Mouse (Mus musculus): ENCODE results near the gene Plcb4.
A peak's percentile ranks its signal among the peaks of the same experiment; 100 is the strongest.

The Plcb4 gene

DNA sequence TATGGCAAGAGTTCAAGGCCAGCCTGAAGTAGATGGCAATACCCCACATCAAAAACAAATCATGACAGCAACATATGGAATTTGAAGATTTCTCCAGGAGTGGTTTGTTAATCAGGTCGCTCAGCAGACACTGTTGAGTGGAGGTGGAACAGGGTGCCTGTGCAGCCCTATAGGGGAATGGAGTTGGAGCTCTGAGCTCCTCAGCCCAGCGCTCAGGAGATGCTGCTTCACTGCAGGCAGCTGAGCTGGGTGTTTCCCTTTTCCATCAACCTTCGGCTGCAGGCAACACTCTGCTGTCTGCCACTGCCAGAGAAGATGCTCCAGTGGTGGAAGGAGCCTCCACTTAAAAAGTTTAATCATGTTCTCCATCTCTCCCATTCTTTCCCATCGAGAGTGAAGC, 149.5 kb downstream of the Plcb4 start:
- DNase-seq (ENCODE audit: low spot score in 2 of 2) = no peak

GRCm38 (mm10) chr2:135810841-135811240, 152.0 kb downstream of the Plcb4 start:
- DNase-seq (ENCODE audit: low spot score in 2 of 2) = no peak

DNA sequence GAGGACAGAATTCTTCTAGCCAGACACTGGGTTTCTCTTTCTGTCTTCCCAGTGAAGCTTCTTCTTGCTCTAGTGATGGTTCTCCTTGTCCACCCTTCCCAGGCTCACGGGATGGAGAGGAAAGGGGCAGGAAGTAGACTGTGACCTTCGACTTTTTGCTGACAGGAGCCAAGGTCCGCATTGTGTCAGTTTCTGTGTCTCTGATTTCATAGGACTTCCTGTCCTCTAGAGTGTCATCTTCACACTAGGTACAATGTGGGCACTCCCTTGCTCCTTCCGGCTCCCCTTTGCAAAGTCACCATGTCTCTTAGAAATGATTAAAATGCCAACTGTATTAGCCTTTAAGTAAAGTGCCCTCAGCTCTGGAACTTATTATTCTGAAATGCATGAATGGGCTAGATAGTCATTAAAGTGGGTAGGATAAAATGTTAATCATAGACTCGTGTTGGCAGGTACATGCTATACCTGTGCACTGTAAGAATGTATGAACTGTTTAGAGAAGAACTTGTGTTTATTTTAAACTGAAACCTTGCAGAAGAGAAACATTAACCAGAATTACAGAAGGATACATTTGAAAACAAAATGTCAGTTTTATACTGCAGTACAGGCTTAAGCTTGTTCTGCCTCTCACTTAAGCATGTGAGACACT, 152.8 kb downstream of the Plcb4 start:
- DNase-seq (ENCODE audit: low spot score in 2 of 2) = peak; percentile 15 to 33

DNA sequence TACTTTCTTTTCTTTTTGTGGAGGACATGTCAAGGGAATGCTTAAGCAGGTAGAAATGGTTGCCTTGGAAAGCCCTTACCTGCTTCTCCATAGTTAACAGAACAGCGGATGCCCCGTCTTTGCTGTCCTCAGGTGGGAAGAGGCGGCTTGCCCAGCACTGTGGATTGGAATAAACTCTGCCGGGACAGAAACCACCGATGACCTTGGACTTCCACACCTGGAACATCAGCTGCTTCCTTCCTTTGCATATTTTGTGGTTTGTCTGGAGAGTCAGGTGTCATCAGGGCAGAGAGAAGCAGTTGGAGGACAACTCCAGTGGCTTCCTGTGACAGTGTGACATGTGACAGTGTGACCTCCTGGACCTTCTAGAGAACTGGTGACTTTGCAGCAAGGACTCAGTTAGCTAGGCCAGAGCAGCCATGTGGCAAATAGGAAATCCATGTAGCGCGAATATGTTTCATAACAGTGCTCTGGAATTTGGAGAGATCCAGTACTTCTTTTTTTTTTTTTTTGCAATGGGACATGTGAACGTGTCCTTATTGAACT, 154.0 kb downstream of the Plcb4 start:
- DNase-seq (ENCODE audit: low spot score in 2 of 2) = no peak

DNA sequence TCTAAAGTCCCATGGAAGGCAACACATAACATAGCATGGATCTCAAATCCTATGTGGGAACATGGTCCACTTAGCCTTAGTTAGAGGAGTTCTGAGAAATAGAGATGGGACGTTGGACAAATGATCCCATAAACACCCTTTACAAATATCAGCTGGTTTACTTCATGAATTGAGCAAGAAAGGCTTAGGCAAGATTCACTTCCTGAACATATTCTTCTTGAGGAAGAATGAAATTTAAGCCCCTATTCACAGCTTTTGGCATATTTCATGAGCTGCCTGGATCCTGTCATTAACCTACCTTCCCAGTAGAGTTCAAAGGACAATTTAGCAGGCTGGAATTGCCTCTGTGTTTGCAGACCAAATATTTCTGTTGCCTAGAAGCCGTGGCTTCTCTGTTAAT, 161.9 kb downstream of the Plcb4 start:
- no peak for DNase-seq (ENCODE audit: low spot score in 2 of 2)

- DNase-seq (ENCODE audit: low spot score in 2 of 2) = no peak
These were observed 164.9 kb downstream of the Plcb4 start for GRCm38 (mm10) chr2:135823690-135824089.

GRCm38 (mm10) chr2:135824757-135825156, 165.9 kb downstream of the Plcb4 start:
- DNase-seq (ENCODE audit: low spot score in 2 of 2) = no peak

- DNase-seq (ENCODE audit: low spot score in 2 of 2) = no peak
These were observed 166.8 kb downstream of the Plcb4 start for GRCm38 (mm10) chr2:135825645-135826044.

- DNase-seq (ENCODE audit: low spot score in 2 of 2) = peak in 1 of 2 experiments; percentile 21
These were observed 168.0 kb downstream of the Plcb4 start for GRCm38 (mm10) chr2:135826616-135827360.

- DNase-seq (ENCODE audit: low spot score in 2 of 2) = no peak
These were observed 169.6 kb downstream of the Plcb4 start for GRCm38 (mm10) chr2:135828446-135828845.

DNA sequence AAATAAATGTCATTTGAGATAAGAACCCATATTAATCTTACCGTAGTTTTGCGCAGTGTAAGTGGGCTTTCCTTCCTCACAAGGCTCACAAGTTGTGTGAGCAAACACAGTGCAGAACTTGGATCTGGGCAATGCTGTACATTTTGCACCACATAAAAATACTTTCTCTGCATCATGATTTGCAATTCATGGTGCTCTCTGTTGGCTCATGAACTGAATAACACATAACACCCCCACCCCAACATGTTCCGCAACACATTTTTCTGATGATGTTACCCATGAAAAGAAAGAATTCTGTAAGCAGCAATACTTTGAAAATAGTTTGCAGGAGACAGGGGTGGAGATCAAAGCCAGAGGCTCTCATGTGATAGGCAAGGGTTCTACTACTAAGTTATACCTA, 174.9 kb downstream of the Plcb4 start:
- DNase-seq (ENCODE audit: low spot score in 2 of 2) = no peak

GRCm38 (mm10) chr2:135834435-135834834, 175.6 kb downstream of the Plcb4 start:
- DNase-seq (ENCODE audit: low spot score in 2 of 2) = no peak

DNA sequence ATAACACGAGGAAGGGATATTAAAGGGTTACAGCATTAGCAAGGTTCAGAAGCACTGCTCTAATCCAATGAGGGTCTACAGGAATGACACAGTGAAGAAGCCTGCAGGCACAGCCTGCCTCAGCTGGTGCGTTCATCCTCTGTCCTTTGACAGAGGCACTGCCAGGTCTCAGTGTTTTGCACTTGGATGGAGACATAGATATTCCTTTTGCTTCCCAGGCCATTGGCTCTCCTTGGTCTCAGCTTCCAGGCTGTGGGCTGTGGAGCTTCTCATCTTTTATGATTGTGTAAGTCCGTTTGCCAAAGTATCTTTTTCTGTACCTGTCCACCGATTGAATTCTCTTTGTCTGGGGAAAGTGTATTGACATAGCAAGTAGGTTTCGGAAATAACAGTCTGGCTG, 177.1 kb downstream of the Plcb4 start:
- no peak for DNase-seq (ENCODE audit: low spot score in 2 of 2)

- DNase-seq (ENCODE audit: low spot score in 2 of 2) = no peak
These were observed 177.6 kb downstream of the Plcb4 start for GRCm38 (mm10) chr2:135836426-135836825.

DNA sequence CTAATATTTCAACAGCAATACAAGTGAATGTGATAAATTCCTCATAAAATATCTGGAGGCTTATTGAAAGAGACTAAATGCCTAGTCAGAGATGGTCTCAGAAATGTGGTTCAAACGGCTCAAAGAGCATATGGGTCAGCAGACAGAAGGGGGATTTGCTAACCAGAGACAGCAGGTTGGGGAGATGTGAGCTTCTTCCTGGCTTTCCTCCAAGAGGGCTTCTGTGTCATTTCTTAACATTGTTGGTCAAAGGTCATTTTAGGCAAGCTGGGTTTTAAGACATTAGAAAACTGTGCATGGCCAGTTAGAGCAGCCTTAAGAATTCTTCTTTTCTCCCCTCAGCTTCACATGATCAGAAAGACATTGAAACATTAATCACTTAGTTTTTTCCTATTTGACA, 178.9 kb downstream of the Plcb4 start:
- no peak for DNase-seq (ENCODE audit: low spot score in 2 of 2)

GRCm38 (mm10) chr2:135838135-135838534, 179.3 kb downstream of the Plcb4 start:
- DNase-seq (ENCODE audit: low spot score in 2 of 2) = no peak

DNA sequence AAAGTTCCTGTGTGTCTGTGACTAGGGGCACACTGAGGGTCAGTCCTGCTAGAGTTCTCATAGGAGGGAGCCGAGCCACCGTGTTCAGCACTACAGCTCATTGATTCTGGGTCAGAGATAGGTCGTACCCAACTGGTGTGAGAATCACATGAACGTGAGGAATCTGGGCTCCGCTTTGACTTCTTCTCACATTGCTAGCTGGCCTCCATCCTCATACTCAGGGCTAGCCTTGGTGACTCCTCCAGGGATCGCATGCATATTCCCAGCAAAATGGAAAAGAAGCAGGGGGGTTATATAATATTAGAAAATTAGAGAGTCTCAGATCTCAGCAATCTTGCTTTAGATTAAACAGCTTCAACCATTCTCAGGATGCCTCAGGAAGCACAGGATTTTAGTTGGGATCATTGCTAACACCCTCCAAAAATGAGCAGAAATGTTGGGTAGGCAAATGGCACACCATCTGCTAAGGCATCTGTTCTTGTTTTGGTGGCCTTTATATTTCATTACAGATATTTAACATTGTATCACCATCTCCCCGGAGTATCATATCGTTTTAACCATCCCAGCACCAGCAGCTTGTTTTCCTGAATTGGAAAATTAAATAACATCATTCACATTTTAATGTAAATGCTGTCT, 180.0 kb downstream of the Plcb4 start:
- DNase-seq (ENCODE audit: low spot score in 2 of 2) = no peak

DNA sequence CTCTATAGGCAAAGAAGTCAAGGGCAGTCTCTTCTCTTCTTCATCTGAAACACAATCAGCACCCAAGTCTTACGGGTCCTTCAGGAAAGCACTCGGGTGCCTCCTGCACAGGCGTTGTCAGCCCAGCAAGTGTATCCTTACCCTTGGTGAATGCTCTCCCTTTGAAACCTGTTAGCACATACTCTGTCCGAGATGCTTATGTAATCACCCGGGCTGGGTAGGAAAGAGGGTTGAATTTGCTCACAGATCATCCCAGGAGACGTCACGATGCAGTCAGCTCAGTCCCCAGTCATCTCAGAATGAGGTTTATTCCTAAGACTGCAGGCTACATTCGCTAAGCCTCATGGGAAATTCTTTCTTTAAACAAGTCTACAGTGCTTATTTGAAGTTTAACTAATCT, 184.9 kb downstream of the Plcb4 start:
- no peak for DNase-seq (ENCODE audit: low spot score in 2 of 2)

- DNase-seq (ENCODE audit: low spot score in 2 of 2) = no peak
These were observed 188.1 kb downstream of the Plcb4 start for GRCm38 (mm10) chr2:135846903-135847302.

DNA sequence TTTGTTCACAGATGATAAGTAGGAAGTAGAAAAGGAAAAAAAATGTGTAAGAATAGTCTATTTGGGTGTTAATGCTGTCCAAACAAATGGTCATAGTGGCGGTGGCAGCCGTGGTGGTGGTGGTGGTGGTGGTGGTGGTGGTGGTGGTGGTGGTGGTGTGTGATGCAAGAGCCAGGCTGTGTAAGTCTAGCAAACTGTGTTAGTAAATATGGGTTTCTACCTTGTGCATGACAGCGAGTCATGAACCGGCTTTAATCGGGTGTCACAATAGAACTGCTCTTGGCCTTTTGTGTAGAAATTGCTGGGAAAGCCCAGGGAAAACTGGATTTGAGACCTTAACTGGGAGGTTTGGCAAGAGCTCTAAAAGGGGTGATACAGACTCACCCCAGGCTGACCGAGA, 188.9 kb downstream of the Plcb4 start:
- DNase-seq (ENCODE audit: low spot score in 2 of 2) = no peak

GRCm38 (mm10) chr2:135848169-135848568, 189.4 kb downstream of the Plcb4 start:
- no peak for DNase-seq (ENCODE audit: low spot score in 2 of 2)

- no peak for DNase-seq (ENCODE audit: low spot score in 2 of 2)
These were observed 193.2 kb downstream of the Plcb4 start for GRCm38 (mm10) chr2:135851964-135852363.

DNA sequence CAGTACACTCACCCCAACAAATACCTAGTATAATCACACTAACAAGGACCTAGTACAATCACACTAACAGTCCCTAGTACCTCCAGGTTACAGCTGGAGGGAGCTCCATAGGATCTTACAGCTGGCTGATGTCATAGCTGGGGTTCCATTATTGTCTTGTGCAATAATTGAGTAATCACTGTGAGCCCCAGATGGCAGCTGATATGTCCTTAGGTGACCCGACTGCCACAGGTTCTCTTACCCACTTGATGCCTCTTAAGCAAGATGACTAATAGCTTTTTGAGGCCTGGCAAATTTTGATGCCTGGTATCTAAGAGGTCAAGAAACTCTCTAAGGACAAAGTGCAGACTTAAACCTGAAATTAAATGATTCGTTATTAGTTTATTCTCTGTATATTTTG, 194.3 kb downstream of the Plcb4 start:
- no peak for DNase-seq (ENCODE audit: low spot score in 2 of 2)
